Mouse (Mus musculus): ENCODE measurements around the gene 4931422A03Rik.

The 4931422A03Rik gene

DNA sequence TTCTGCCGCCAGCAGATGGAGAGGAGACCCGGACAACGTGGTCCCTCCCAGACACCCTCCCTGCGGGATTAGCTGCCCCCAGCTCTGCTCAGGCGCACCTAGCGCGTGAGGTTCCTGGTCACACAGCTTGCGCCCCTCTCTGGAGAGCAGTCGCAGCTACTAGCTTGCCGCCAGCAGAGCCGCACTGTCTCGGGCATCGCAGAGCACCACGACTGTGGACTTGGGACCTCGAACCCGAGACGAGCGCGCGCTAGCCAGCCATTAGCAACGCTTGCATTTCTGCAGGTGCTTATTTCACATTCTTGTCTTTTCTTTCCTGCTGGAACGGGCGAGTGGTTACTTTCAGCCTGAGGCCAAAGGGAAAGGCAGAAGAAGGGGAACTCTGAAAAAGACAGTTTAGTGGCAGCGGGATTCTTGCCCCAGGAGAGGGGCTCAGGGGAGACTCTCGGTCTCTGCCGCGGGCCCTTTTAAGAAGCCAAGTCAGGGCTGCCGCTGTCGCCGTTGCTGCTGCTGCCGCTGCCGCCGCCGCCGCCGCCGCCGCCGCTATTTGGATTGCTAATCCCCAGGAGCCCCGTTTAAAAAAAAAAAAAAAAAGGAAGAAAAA is 58.6 kb downstream of the 4931422A03Rik start:
- DNase-seq (ENCODE audit: low spot score) = peak; percentile 25

GRCm38 (mm10) chr2:103968919-103969436 is 59.2 kb downstream of the 4931422A03Rik start:
- DNase-seq (ENCODE audit: low spot score) = no peak

GRCm38 (mm10) chr2:103968186-103968585 is 60.0 kb downstream of the 4931422A03Rik start:
- DNase-seq (ENCODE audit: low spot score) = no peak

DNA sequence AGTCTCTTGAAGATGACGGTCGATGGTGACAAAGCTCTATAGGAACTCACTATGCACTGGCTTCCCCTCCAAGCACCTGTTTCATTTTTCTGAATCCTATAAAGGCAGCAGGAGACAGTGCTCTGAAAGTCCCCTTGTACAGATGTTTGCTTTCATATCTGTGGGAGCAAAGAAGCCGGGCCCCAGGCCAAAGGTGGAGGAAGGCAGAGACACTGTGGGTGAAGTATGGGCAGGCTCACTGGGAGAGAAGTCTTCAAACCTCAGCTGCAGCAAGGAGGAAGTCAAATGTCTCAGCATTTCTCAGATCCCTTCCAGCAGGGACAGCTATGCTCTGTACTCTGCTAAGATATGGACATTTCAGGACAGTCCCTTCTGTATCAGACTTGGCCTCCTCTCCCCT is 62.8 kb downstream of the 4931422A03Rik start:
- no peak for DNase-seq (ENCODE audit: low spot score)

- no peak for DNase-seq (ENCODE audit: low spot score)
These were observed 65.8 kb downstream of the 4931422A03Rik start for GRCm38 (mm10) chr2:103962349-103962748.

GRCm38 (mm10) chr2:103959574-103959973 is 68.6 kb downstream of the 4931422A03Rik start:
- no peak for DNase-seq (ENCODE audit: low spot score)

DNA sequence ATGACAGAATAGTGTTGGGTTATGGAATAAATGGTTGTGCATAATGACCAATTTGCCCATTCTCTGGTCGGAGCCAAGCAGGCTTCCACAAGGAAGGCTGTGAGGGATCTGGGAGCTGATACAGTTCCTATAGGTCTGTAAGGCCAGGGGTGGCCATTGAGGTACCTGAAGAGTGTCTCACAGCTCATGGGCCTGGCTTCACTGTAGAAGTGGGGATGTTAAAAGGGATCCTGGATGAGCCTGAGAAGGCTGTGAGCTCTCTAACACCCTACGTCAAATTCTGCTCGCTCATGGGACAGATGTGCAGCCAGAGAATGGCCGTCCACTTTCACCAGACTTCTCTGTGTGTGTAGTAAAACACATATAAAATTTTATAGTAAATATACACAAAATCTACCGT is 69.1 kb downstream of the 4931422A03Rik start:
- no peak for DNase-seq (ENCODE audit: low spot score)

DNA sequence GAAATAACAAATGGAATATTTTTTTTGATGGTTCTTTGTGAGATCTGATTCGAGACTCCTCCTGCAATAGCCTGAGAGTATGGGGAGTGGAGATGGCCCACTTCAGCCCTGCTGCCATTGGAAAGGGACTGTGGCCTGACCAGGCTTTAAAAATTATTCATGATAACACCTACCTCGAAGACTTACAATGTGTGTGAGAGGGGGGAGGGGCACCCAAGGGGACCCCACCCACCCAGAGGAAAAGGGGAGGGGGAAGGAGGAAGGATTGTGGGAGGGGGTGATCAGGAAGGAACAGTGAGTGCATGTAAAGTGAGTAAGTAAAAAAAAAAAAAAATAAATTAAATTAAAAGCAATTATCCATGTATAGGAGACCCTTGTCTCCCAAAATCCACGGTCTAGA is 69.5 kb downstream of the 4931422A03Rik start:
- no peak for DNase-seq (ENCODE audit: low spot score)

GRCm38 (mm10) chr2:103957649-103958546 is 70.3 kb downstream of the 4931422A03Rik start, which contains the start of gene Lmo2:
Gene Lmo2 (plus strand): TSS chr2:103957986.
- DNase-seq (ENCODE audit: low spot score) = no peak

DNA sequence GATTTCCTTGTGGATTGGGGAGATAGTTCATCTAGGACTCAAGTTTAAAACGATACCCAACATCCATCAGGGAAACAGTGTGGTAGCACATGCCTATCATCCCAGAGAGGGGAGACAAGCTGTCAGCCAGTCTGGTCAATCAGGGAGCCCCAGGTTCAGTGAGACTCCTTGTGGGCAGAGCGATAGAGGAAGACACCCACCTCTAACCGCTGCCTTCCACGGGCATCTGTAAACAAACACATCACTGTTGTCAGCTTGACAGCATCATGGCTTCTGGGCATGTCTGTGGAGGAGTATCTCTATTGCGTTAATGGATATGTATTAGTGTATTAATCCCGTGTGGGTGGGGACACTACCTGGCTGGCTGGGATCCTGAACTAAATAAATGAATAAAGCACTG is 71.3 kb downstream of the 4931422A03Rik start:
- DNase-seq (ENCODE audit: low spot score) = no peak

DNA sequence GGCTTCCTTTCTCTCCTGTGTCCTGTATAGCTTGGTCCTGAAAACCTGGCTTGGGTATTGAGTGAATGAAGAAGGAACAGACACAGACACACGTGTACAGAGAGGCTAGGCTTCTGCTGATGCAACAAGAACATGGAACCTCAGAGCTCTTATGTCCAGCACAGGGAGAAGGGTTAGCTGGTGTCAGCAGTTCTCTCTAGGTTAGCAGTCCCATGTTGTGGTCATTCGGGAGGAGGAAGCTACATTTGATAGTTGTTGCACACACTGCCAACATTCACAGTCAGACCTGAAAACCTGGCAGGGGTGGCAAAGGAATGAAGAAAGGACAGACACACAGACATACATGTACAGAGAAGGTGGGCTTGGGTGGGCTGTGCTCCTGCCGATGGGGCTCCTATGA is 72.4 kb downstream of the 4931422A03Rik start:
- DNase-seq (ENCODE audit: low spot score) = no peak

DNA sequence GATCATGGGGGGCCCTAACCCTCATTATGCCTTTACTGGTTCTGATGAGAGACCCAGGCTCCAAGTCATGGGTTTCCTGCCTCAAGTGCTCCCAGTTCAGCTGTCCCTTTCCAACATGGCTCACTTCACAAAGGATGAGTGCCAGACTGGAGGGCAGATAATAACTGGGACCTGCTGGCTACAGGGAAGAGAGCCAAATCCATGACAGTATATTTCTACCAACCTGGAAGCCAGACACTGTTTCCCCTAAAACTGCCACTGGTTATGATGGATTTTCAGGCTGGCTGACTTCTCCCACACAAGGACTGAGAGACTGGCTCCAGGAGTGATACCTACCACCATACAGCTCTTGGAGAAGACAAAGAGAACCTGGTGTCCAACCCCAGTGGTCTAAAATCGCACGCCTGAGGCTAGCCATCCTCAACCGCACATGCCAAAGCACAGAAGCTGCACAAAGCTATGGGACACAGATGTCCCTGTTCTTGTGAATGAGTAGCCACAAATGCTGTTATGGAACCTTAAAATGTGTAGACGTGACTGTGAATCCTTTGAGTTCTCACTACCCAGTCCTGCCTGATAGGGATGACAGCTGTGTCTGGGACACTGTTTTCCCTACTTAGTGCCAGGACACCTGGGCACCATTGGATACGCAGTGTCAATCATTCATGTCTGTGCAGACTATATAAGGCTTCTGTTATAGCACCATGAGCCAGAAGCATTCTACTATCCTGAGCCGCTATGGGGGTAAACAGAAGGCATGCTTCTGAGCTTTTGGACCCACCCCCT is 74.9 kb downstream of the 4931422A03Rik start:
- DNase-seq (ENCODE audit: low spot score) = no peak

- no peak for DNase-seq (ENCODE audit: low spot score)
These were observed 80.0 kb downstream of the 4931422A03Rik start for GRCm38 (mm10) chr2:103947982-103948655.

GRCm38 (mm10) chr2:103946892-103947291 is 81.3 kb downstream of the 4931422A03Rik start:
- DNase-seq (ENCODE audit: low spot score) = no peak

DNA sequence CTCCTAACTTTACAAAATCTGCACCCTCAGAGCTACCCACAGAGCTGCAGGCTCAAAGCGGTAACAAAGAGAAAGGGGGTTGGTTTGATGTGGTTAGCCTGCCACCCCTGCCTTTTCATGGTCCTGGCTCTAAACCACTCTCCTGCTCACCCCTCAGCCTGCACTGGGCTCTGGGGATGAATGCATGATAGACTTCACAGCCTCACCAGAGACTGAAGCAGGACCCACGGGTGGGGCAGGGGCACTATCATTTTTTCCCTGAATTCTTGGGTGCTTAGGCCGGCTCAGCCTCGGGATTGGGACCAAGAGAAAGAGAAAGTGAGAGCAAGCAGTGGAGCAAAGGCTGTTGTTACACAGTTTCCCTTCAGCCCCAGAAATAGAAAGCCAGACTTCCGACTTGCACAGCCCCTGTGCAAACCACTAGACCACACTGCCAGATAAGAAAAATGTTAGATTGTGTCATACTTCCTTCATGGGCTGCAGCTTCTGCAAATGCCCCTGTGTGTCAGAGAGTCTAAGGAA is 82.5 kb downstream of the 4931422A03Rik start:
- DNase-seq (ENCODE audit: low spot score) = no peak

DNA sequence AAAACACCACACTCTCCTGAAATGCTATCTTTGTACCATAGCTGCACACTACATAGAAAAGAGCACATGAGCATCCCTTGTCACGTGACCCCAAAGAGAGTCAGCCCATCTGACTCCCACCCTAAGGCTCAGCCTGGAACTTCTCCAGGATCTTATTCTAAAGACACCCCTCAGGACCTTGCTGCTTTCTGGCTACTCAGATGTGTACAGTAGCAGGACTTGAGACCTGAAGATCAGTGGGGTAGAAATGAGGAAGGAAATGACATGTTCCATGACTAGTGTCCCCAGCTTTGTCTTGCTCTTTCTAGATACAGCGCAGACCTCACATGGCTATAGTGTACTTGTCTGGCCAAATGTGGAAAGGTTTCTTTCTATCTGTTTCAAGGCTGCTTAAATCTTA is 83.3 kb downstream of the 4931422A03Rik start:
- no peak for DNase-seq (ENCODE audit: low spot score)

GRCm38 (mm10) chr2:103941085-103941484 is 87.1 kb downstream of the 4931422A03Rik start:
- no peak for DNase-seq (ENCODE audit: low spot score)

DNA sequence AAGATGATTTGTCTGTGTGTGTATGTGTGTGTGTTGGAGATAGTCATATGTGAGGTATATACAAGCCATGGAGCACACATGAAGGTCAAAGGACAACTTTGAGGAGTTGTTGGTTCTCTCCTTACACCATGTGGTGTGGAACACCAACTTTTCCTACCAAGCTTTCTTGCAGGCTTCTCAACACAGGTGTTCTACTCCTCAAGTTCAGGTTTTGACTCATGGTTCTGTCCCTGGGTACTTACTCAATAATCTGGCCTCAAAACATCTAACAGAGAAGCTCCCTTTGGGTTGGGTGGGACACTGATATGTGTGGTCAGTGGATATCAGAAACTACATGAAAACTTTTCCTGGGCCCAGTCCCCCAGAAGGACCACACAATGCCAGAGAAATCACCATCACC is 89.2 kb downstream of the 4931422A03Rik start:
- DNase-seq (ENCODE audit: low spot score) = no peak

GRCm38 (mm10) chr2:103938573-103938972 is 89.6 kb downstream of the 4931422A03Rik start:
- DNase-seq (ENCODE audit: low spot score) = no peak

GRCm38 (mm10) chr2:103937670-103938069 is 90.5 kb downstream of the 4931422A03Rik start:
- no peak for DNase-seq (ENCODE audit: low spot score)

DNA sequence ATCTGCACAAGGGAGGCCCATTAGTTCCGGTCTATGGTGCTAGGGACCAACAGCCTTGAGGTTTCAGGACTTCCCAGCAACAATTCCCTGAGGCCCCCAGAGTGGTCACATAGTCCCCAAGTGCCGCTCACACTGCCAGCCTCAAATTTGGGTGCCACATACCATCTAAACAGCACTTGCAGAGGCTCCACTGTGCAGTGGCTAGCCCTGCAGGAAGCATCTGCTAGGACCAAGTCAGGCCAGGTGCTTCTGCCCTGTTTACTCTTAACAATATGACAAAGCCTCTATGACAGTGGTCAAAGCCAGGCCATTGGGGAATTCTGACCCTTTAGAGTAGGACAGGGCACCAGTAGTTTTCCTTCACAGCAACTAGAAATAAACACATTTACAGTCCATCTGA is 91.5 kb downstream of the 4931422A03Rik start:
- DNase-seq (ENCODE audit: low spot score) = no peak

All from urinary bladder, postnatal 25 days (tissue).